ENCODE assay signal across 8 mouse cellular contexts in genomic region chr10:89744341-89744740, GRCm38 (mm10). TPM values are rescaled to one million over a fixed set of nuclear protein-coding genes. Genes with fewer than 3 reads are reported as not detected.
DNase-seq lines count a peak whose midpoint lies in the region; ATAC-seq and TF ChIP-seq lines count a peak whose summit lies in the region.

No protein-coding gene starts in this region.

- ATAC-seq in lung, postnatal 0 days: no peak
- ATAC-seq in stomach, embryonic 14.5 days (ENCODE audit: insufficient number of reproducible peaks, insufficient read depth, low FRiP score, low read depth): no peak
- no peak for ATAC-seq in frontal cortex, adult (ENCODE audit: low TSS enrichment)

- no peak overlapping the region for H3K27ac ChIP-seq in cerebellum, adult 2 months (ENCODE audit: insufficient read depth, low read length)
- H3K27ac ChIP-seq in lung, postnatal 0 days (ENCODE audit: low read length): peak overlapping the region; percentile 94; the same call in 1 of the 2 replicates
- H3K27ac ChIP-seq in limb, embryonic 10.5 days: peak overlapping the region; percentile 97; the same call in 1 of the 2 replicates
- H3K27ac ChIP-seq in stomach, embryonic 14.5 days (ENCODE audit: low read length): no peak overlapping the region

- no peaks in the 10 kb centered on the region for H3K36me3 ChIP-seq in lung, postnatal 0 days (ENCODE audit: insufficient read depth, low read length)
- no peaks in the 10 kb centered on the region for H3K36me3 ChIP-seq in limb, embryonic 10.5 days
- H3K36me3 ChIP-seq in stomach, embryonic 14.5 days (ENCODE audit: control insufficient read depth, insufficient read depth, low read length): no peaks in the 10 kb centered on the region

- no peak overlapping the region for H3K9ac ChIP-seq in lung, postnatal 0 days (replicated peaks; ENCODE audit: low read depth)
- H3K9ac ChIP-seq in stomach, embryonic 14.5 days (replicated peaks; ENCODE audit: low read depth, low read length): no peak overlapping the region

- peak in 1 of 2 experiments; percentile 26 for DNase-seq in cerebellum, adult 2 months
- DNase-seq in cerebellum, adult 9-10 months: no peak
- DNase-seq in lung, postnatal 0 days (ENCODE audit: low spot score): peak; percentile 50
- DNase-seq in lung, adult 18-20 months: no peak
- DNase-seq in limb, embryonic 10.5 days (ENCODE audit: low spot score): no peak
- DNase-seq in layer of hippocampus, adult 18-20 months (ENCODE audit: low spot score in 2 of 2): no peak

- no peaks in the 10 kb centered on the region for H3K9me3 ChIP-seq in lung, postnatal 0 days (ENCODE audit: low read length)
- H3K9me3 ChIP-seq in limb, embryonic 10.5 days (replicated peaks): no peaks in the 10 kb centered on the region
- no peaks in the 10 kb centered on the region for H3K9me3 ChIP-seq in stomach, embryonic 14.5 days (ENCODE audit: control insufficient read depth, low read depth, low read length)

- H3K4me1 ChIP-seq in cerebellum, adult 2 months (ENCODE audit: control insufficient read depth, insufficient read depth, low read length): peaks cover 3% of the 10 kb centered on the region; the same call in 1 of the 2 replicates
- H3K4me1 ChIP-seq in lung, postnatal 0 days (ENCODE audit: insufficient read depth, low read depth, low read length): no peaks in the 10 kb centered on the region; the same call in 1 of the 2 replicates
- 0 out of 2 replicates have a peak, but pooled peaks cover 7% of the 10 kb centered on the region for H3K4me1 ChIP-seq in limb, embryonic 10.5 days
- 0 out of 2 replicates have a peak, but pooled peaks cover 3% of the 10 kb centered on the region for H3K4me1 ChIP-seq in stomach, embryonic 14.5 days (ENCODE audit: control insufficient read depth, insufficient read depth, low read length)

- H3K4me2 ChIP-seq in lung, postnatal 0 days (replicated peaks; ENCODE audit: low read depth, low read length): peak overlapping the region; percentile 64
- peak overlapping the region; percentile 54 for H3K4me2 ChIP-seq in stomach, embryonic 14.5 days (replicated peaks; ENCODE audit: low read depth, low read length)

- TF ChIP-seq POLR2A in cerebellum, adult 2 months (IDR thresholded peaks at IDR 0.05; ENCODE audit: borderline replicate concordance, insufficient read depth, low read length): no peak

- H3K4me3 ChIP-seq in cerebellum, adult 2 months (replicated peaks; ENCODE audit: insufficient read depth, low read depth, low read length): peak overlapping the region; percentile 97
- H3K4me3 ChIP-seq in lung, postnatal 0 days (ENCODE audit: low read depth, low read length): peak overlapping the region; percentile 97
- peak overlapping the region; percentile 92 for H3K4me3 ChIP-seq in limb, embryonic 10.5 days
- peak overlapping the region; percentile 90 for H3K4me3 ChIP-seq in stomach, embryonic 14.5 days (ENCODE audit: low read depth, low read length)

- TF ChIP-seq CTCF in cerebellum, adult 2 months (IDR thresholded peaks at IDR 0.05; ENCODE audit: borderline replicate concordance, insufficient read depth, low read depth, low read length): no peak
- no peak for TF ChIP-seq CTCF in lung, postnatal 0 days (IDR thresholded peaks at IDR 0.05)

- WGBS in cerebellum, adult 2 months: 18% methylated on average over 3 of the region's 3 CpGs
- 19% methylated on average over 3 of the region's 3 CpGs for WGBS in lung, postnatal 0 days
- WGBS in limb, embryonic 10.5 days: 41% methylated on average over 3 of the region's 3 CpGs
- 21% methylated on average over 3 of the region's 3 CpGs for WGBS in stomach, embryonic 14.5 days

- H3K27me3 ChIP-seq in cerebellum, adult 2 months (ENCODE audit: control insufficient read depth, insufficient read depth, low read length): no peaks in the 10 kb centered on the region
- H3K27me3 ChIP-seq in lung, postnatal 0 days (replicated peaks; ENCODE audit: insufficient read depth, low read length): no peaks in the 10 kb centered on the region
- no peaks in the 10 kb centered on the region for H3K27me3 ChIP-seq in limb, embryonic 10.5 days (ENCODE audit: low read depth, poor library complexity, severe bottlenecking)
- no peaks in the 10 kb centered on the region for H3K27me3 ChIP-seq in stomach, embryonic 14.5 days (ENCODE audit: control insufficient read depth, insufficient read depth, low read length)

- peak; percentile 48; the same call in 1 of the 2 replicates for TF ChIP-seq EP300 in lung, postnatal 0 days (IDR thresholded peaks at IDR 0.05)

RNA-seq across cellular contexts. Expression of gene Uhrf1bp1l, which starts 0.5 kb away (rescaled TPM):
- 52.4 and 56.8 TPM in 2 replicates for polyA plus RNA-seq in cerebellum, adult 2 months (2012; rRNA removed)
- 34.6 and 38.7 TPM in 2 replicates for polyA plus RNA-seq in lung, postnatal 0 days (2015; fragmentation: Nextera tagmentation; extraction: Ambion mirVana)
- polyA plus RNA-seq in limb, embryonic 10.5 days (2016; fragmentation: Nextera tagmentation; extraction: Ambion mirVana): 26.0 and 30.1 TPM in 2 replicates
- polyA plus RNA-seq in stomach, embryonic 14.5 days (2014; fragmentation: Nextera tagmentation; extraction: Ambion mirVana): 30.5 and 30.7 TPM in 2 replicates
- total RNA-seq in layer of hippocampus, adult 18-20 months (2021): 10 to 100 TPM; 72.9 to 74.8 TPM

RNA-seq across cellular contexts. Expression of gene Actr6, which starts 12.2 kb away (rescaled TPM):
- polyA plus RNA-seq in cerebellum, adult 2 months (2012; rRNA removed): 18.0 and 18.7 TPM in 2 replicates
- 20.3 TPM in 2 replicates for polyA plus RNA-seq in lung, postnatal 0 days (2015; fragmentation: Nextera tagmentation; extraction: Ambion mirVana)
- polyA plus RNA-seq in limb, embryonic 10.5 days (2016; fragmentation: Nextera tagmentation; extraction: Ambion mirVana): 33.9 and 34.2 TPM in 2 replicates
- polyA plus RNA-seq in stomach, embryonic 14.5 days (2014; fragmentation: Nextera tagmentation; extraction: Ambion mirVana): 29.7 and 39.1 TPM in 2 replicates
- total RNA-seq in layer of hippocampus, adult 18-20 months (2021): 10 to 100 TPM; 25.4 to 26.4 TPM

RNA-seq across cellular contexts. Expression of gene Scyl2, which starts 58.3 kb away (rescaled TPM):
- 29.7 and 31.5 TPM in 2 replicates for polyA plus RNA-seq in cerebellum, adult 2 months (2012; rRNA removed)
- 4.8 and 5.8 TPM in 2 replicates for polyA plus RNA-seq in lung, postnatal 0 days (2015; fragmentation: Nextera tagmentation; extraction: Ambion mirVana)
- 6.6 and 9.0 TPM in 2 replicates for polyA plus RNA-seq in limb, embryonic 10.5 days (2016; fragmentation: Nextera tagmentation; extraction: Ambion mirVana)
- 15.2 and 16.1 TPM in 2 replicates for polyA plus RNA-seq in stomach, embryonic 14.5 days (2014; fragmentation: Nextera tagmentation; extraction: Ambion mirVana)
- total RNA-seq in layer of hippocampus, adult 18-20 months (2021): 10 to 100 TPM; 26.7 to 27.6 TPM

Comparison
In these comparisons a context has a peak if more than half of its experiments do, and no peak if none do; other contexts are left out.
1. H3K27ac ChIP-seq: peak in lung, postnatal 0 days (single experiment) and limb, embryonic 10.5 days (single experiment); none in cerebellum, adult 2 months (single experiment) and stomach, embryonic 14.5 days (single experiment).
2. Peak in every context shown above with its lines, with median percentiles within 50 percentile points of each other: H3K4me3 ChIP-seq.